Mouse (Mus musculus) kidney, adult 2 months (tissue): ENCODE results near the gene Zfp473.

Source experiments
- CTCF ChIP-seq: fragments of 200-500 bp; conservative IDR thresholded peaks from 2 replicates; pipeline ENCODE4 v1.5.1; 2011; ENCODE audit warnings: low read depth, mild to moderate bottlenecking, control low read depth, low read length, moderate library complexity, mixed read lengths; ENCODE audit not compliant: insufficient read depth, insufficient read length
- POLR2A ChIP-seq: fragments of 200-500 bp; IDR thresholded peaks from one replicate; pipeline ENCODE4 v1.6.1; 2011; ENCODE audit warnings: low read depth, low read length, control low read depth

- no peak for TF ChIP-seq CTCF
- no peak for TF ChIP-seq POLR2A
Measured at GRCm38 (mm10) chr7:44760366-44760765, 9.5 kb upstream of the Zfp473 start.
